Mouse (Mus musculus): ENCODE results near the gene Tmed4. TPM values are rescaled to one million over a fixed set of nuclear protein-coding genes. Genes with fewer than 3 reads are reported as not detected.
"Not testable (repeated sequence)": the region's sequence is repeated elsewhere in the genome, so short reads cannot be mapped to it uniquely, and the experiment has no call there.

The Tmed4 gene
- polyA plus RNA-seq, 1 experiment from 2014 or later: 95.7 TPM

DNA sequence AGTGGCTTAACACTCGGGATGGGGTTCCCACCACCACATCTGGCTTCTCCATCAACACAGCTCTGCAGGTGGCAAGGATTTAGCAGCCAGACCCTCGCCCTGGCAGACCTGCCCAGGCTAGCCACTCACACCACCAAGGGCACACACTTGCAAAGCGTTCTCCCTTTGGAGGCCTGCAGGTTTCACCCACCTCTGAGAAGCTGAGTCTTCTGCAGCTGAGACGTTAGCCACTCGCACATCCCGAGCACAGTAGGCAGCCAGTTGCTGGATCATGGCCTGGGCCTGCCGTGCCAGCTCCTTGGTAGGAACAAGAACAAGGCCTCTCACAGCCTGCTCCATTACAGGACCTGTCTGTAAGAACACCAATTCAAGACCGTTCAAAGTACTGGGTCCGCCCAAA lies 8.0 kb downstream of the Tmed4 start:
- DNase-seq (ENCODE audit: low spot score): no peak
- 61% methylated on average over 9 of the region's 9 CpGs for WGBS
- peak overlapping the region; percentile 94 for H3K4me3 ChIP-seq (ENCODE audit: low read depth, low read length)
- no peak for ATAC-seq
- H3K9me3 ChIP-seq (ENCODE audit: low read length): no peaks in the 10 kb centered on the region
- peaks cover 33% of the 10 kb centered on the region for H3K36me3 ChIP-seq (ENCODE audit: insufficient read depth, low read length)
- peak overlapping the region; percentile 89 for H3K4me2 ChIP-seq (replicated peaks; ENCODE audit: low read depth, low read length)
- peak overlapping the region; percentile 82 for H3K9ac ChIP-seq (replicated peaks; ENCODE audit: low read depth)
- H3K27me3 ChIP-seq (replicated peaks; ENCODE audit: insufficient read depth, low read length): no peaks in the 10 kb centered on the region
- H3K27ac ChIP-seq (ENCODE audit: low read length): no peak overlapping the region
- TF ChIP-seq EP300 (IDR thresholded peaks at IDR 0.05) (no peak), CTCF (IDR thresholded peaks at IDR 0.05) (no peak)
- peaks cover 13% of the 10 kb centered on the region; the same call in 1 of the 2 replicates for H3K4me1 ChIP-seq (ENCODE audit: insufficient read depth, low read depth, low read length)

DNA sequence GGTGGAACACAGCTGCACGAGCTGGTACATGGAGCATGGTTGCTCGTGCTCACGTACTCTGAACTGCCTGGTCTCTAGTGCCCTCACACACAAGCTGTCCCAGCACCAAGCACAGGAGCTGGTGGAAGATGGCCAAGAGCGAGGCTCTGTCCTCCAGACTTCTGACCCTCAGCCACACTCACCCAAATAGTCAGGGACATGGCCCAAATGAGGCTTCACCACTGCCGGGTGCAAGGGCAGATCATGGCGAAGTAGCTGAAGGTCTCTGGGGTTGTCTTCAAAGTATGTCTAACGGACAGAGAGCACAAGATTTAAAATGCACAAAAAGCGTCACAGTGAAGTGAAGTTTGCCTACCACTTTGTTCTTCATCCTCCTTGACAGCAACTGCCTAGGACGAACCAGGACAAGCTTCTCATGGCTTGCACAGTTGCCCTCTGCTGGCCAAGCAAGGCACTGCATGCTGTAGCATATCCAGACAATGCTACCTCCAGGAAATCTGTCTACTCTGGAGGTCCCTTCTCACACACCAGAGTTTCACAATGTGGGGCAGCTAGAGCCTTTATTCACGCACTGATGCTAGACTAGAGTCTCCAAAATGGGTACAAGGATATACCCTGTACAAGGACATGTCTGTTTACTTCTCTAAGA lies 13.1 kb downstream of the Tmed4 start:
- peak; percentile 97 for TF ChIP-seq CTCF (IDR thresholded peaks at IDR 0.05)
- no peak for TF ChIP-seq EP300 (IDR thresholded peaks at IDR 0.05)
- ATAC-seq: peak; percentile 50; the same call in 1 of the 2 replicates
- Histone ChIP-seq H3K9ac (replicated peaks; ENCODE audit: low read depth) (no peak overlapping the region), H3K4me2 (replicated peaks; ENCODE audit: low read depth, low read length) (no peak overlapping the region), H3K9me3 (ENCODE audit: low read length) (no peaks in the 10 kb centered on the region), H3K27ac (ENCODE audit: low read length) (no peak overlapping the region), H3K4me1 (ENCODE audit: insufficient read depth, low read depth, low read length) (peaks cover 4% of the 10 kb centered on the region; the same call in 1 of the 2 replicates), H3K27me3 (replicated peaks; ENCODE audit: insufficient read depth, low read length) (no peaks in the 10 kb centered on the region), H3K4me3 (ENCODE audit: low read depth, low read length) (no peak overlapping the region), H3K36me3 (ENCODE audit: insufficient read depth, low read length) (peaks cover 41% of the 10 kb centered on the region)
- DNase-seq (ENCODE audit: low spot score): peak; percentile 62
- WGBS: 73% methylated on average over 10 of the region's 10 CpGs

DNA sequence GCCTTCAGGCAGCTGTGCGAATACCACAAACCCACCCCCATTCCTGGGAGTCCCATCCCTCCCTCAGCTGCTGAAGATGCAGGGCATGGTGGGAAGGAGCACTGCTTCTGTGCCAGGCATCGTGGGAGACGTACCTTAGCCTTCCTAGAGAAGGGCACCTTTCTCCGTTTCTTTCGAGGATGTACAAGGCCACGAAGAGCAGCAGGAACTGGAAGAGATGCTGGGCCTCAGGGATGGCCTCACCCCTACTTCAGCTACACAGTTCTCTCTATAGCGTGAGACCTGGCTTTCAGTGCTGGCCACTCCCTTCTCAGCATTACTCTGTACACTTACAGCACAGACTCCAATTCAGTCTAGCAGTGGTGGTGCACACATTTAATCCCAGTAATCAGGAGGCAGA lies 15.3 kb downstream of the Tmed4 start:
- no peak for TF ChIP-seq EP300 (IDR thresholded peaks at IDR 0.05)
- TF ChIP-seq CTCF (IDR thresholded peaks at IDR 0.05): no peak
- Histone ChIP-seq H3K9ac (replicated peaks; ENCODE audit: low read depth) (no peak overlapping the region), H3K4me2 (replicated peaks; ENCODE audit: low read depth, low read length) (no peak overlapping the region), H3K36me3 (ENCODE audit: insufficient read depth, low read length) (peaks cover 30% of the 10 kb centered on the region), H3K27ac (ENCODE audit: low read length) (no peak overlapping the region), H3K4me3 (ENCODE audit: low read depth, low read length) (no peak overlapping the region), H3K9me3 (ENCODE audit: low read length) (no peaks in the 10 kb centered on the region), H3K27me3 (replicated peaks; ENCODE audit: insufficient read depth, low read length) (no peaks in the 10 kb centered on the region), H3K4me1 (ENCODE audit: insufficient read depth, low read depth, low read length) (no peaks in the 10 kb centered on the region)
- ATAC-seq: no peak
- WGBS: 90% methylated on average over 7 of the region's 7 CpGs
- no peak for DNase-seq (ENCODE audit: low spot score)

DNA sequence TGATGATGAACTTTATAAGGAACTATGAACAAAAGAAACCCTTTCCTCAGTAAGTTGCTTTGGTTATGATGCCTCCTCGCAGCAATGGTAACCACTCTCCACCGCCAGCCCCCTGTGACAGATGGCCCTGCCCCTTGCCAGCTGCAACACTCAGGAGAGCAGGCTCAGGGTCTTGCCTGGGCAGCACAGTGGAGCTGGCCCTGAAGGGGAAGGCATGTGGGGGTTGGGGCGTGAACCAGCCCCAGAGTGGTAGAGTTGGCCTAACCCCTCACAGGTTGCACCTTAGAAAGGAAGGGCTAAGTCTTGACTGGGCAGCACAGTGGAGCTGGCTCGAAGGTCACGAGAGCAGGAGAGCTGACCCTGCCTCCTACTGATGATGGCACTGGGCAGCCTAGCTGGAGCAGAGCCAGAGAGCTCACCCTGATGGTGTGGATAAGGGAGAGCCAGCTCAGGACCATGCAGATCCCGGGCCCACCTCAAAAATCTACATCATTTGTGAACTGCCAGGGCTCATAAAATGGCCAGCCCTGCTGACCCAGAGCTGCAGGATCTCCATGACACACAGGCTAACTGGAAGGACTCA lies 18.1 kb downstream of the Tmed4 start:
- H3K36me3 ChIP-seq (ENCODE audit: insufficient read depth, low read length): peaks cover 20% of the 10 kb centered on the region
- no peak overlapping the region for H3K27ac ChIP-seq (ENCODE audit: low read length)
- TF ChIP-seq CTCF (IDR thresholded peaks at IDR 0.05): no peak
- TF ChIP-seq EP300 (IDR thresholded peaks at IDR 0.05): no peak
- DNase-seq (ENCODE audit: low spot score) (no peak), ATAC-seq (no peak)
- no peaks in the 10 kb centered on the region for H3K4me1 ChIP-seq (ENCODE audit: insufficient read depth, low read depth, low read length)
- no peaks in the 10 kb centered on the region for H3K27me3 ChIP-seq (replicated peaks; ENCODE audit: insufficient read depth, low read length)
- 70% methylated on average over 6 of the region's 6 CpGs for WGBS
- no peaks in the 10 kb centered on the region for H3K9me3 ChIP-seq (ENCODE audit: low read length)
- H3K4me3 ChIP-seq (ENCODE audit: low read depth, low read length): no peak overlapping the region
- H3K9ac ChIP-seq (replicated peaks; ENCODE audit: low read depth): no peak overlapping the region
- H3K4me2 ChIP-seq (replicated peaks; ENCODE audit: low read depth, low read length): no peak overlapping the region

DNA sequence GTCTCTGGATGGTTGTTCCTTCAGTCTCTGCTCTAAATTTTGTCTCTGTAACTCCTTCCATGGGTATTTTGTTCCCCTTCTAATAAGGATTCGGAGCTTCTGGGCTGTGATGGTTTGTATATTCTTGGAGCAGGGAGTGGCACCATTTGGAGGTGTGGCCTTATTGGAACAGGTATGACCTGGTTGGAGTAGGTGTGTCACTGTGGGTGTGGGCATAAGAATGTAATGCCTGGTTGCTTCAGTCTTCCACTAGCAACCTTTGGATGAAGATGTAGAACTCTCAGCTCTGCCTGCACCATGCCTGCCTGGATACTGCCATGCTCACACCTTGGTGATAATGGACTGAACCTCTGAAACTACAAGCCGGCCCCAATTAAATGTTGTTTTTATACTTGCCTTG lies 20.1 kb downstream of the Tmed4 start:
- not testable (repeated sequence) for H3K27me3 ChIP-seq (replicated peaks; ENCODE audit: insufficient read depth, low read length); H3K36me3 ChIP-seq (ENCODE audit: insufficient read depth, low read length); H3K9ac ChIP-seq (replicated peaks; ENCODE audit: low read depth); H3K4me2 ChIP-seq (replicated peaks; ENCODE audit: low read depth, low read length); ATAC-seq; DNase-seq (ENCODE audit: low spot score); H3K9me3 ChIP-seq (ENCODE audit: low read length); H3K4me3 ChIP-seq (ENCODE audit: low read depth, low read length); H3K4me1 ChIP-seq (ENCODE audit: insufficient read depth, low read depth, low read length); H3K27ac ChIP-seq (ENCODE audit: low read length)
- WGBS: 92% methylated on average over 2 of the region's 2 CpGs

GRCm38 (mm10) chr11:6252824-6253223 lies 21.8 kb downstream of the Tmed4 start:
- H3K27ac ChIP-seq (ENCODE audit: low read length): no peak overlapping the region
- H3K36me3 ChIP-seq (ENCODE audit: insufficient read depth, low read length): no peaks in the 10 kb centered on the region
- no peak overlapping the region for H3K4me3 ChIP-seq (ENCODE audit: low read depth, low read length)
- H3K9ac ChIP-seq (replicated peaks; ENCODE audit: low read depth): no peak overlapping the region
- no peaks in the 10 kb centered on the region for H3K9me3 ChIP-seq (ENCODE audit: low read length)
- H3K4me1 ChIP-seq (ENCODE audit: insufficient read depth, low read depth, low read length): no peaks in the 10 kb centered on the region
- DNase-seq (ENCODE audit: low spot score) (no peak), ATAC-seq (no peak)
- H3K27me3 ChIP-seq (replicated peaks; ENCODE audit: insufficient read depth, low read length): no peaks in the 10 kb centered on the region
- H3K4me2 ChIP-seq (replicated peaks; ENCODE audit: low read depth, low read length): no peak overlapping the region
- no peak for TF ChIP-seq EP300 (IDR thresholded peaks at IDR 0.05)
- no peak for TF ChIP-seq CTCF (IDR thresholded peaks at IDR 0.05)
- 83% methylated on average over 4 of the region's 4 CpGs for WGBS
